Mouse (Mus musculus) activated CD4-positive, CD25-positive, alpha-beta regulatory T cell, adult 4 months (primary cell): ENCODE data around the gene Clasp1. TPM values are rescaled to one million over a fixed set of nuclear protein-coding genes. Genes with fewer than 3 reads are reported as not detected.
"Not testable (repeated sequence)": the region's sequence is repeated elsewhere in the genome, so short reads cannot be mapped to it uniquely, and the experiment has no call there.

Experiments used
- ATAC-seq: one replicate; pipeline ENCODE4 v1.8.0; 2017
- polyA plus RNA-seq, 2 experiments: library from polyadenylated mRNA; unstranded; fragments of 100-300 nt; shearing (Covaris generic); gene quantifications; one replicate each; pipeline ENCODE4 v1.2.1; 2017

Clasp1 gene
- polyA plus RNA-seq, 2 experiments from 2014 or later, result 36.6 to 44.9 TPM

DNA sequence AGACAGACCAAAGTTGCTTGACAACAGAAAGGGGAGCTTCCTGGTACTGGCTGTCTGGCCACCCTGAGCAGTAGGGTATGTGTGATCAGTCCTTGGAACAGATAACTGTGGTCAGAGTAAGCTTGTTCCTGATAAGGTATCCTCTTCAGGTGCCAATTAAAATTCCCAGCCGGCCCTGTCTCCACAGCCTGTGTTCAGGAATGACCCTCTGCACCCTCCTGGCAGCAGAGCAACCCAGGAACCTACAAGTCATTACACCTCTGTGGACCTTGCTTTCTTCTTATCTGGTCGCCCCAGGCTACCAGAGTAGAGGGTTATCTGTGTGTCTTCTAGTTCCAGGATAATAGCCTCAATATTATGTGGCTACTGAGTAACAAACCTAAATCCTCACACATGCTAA, 206.5 kb downstream of the Clasp1 start:
- no peak for ATAC-seq

DNA sequence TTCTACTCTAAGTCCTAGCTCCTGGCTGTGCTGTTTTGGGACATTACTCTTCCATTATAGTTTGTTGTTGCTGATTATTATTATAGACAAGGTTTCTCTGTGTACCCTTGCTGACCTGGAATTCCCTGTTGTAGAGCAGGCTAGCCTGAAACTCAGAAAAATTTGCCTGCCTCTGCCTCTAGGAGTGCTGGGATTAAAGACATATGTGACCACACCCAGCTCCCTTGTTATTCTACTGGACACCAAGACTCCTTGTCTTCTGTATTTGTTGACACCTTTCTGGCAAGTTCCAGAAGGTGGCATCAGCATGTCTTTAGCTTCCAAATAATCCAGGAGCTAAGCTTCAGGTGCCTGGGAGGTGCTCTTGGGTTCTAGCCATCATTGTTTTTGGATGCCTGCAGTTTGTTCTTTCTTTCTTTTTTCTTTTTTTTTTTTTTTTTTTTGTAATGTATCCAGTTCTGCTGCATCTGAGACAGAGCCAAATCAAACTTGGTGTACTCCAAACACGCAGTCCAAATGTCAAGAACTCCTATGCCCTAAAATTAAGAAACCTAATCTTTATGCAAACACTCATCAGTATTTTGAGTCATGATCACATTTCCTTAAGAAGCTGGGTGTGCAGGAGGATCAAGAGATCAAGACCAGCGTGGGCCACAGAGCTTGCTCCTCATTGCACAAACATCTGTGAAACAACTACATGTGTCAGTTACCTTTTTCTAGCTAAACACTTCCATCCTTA, 208.8 kb downstream of the Clasp1 start:
- ATAC-seq, result no peak

DNA sequence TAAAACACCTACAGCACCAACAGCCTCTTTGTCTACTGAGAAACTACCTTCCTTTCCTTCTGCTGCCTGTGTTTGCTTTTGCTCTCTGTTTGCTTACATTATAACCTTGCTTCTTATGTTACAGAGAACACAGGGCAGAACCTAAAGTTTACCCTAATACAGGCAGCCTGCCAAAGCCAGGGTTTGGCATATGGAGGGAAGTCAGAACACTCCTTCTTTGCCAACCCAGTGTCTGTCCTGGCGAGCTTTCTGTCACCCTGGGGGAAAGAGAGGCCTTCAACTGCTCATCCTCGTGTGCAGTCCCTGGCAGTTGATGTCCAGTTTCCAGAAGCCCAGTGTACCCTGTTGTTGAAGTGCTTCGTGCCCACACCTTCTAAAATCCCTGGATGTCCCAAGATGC, 209.5 kb downstream of the Clasp1 start:
- no peak for ATAC-seq

DNA sequence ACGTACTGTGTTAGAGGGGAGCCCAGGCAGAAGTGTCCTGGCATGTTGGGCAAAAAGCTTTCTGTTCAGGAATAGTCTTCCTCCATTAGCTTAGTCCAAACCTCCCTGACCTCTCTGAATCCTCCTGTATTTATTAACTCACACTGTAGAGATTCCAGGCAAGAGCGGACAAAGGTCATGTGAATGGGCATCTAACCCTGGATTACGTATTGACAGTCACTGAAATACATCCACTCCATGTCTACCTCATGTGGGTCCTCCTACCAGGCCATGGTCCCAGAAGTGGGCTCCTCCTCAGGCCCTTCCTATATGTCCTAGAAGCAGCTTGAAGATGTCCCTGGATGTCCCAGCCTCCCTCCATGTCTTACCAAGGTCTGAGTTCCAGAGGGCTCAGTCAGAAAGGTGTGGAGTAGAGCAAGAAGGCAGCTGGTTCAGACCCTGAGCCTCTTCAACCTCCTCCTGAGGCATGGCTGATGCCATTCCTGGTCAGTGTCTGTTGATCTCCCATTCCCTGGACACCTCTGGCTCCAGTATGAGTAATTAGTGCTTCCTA, 224.8 kb downstream of the Clasp1 start:
- ATAC-seq, result no peak

DNA sequence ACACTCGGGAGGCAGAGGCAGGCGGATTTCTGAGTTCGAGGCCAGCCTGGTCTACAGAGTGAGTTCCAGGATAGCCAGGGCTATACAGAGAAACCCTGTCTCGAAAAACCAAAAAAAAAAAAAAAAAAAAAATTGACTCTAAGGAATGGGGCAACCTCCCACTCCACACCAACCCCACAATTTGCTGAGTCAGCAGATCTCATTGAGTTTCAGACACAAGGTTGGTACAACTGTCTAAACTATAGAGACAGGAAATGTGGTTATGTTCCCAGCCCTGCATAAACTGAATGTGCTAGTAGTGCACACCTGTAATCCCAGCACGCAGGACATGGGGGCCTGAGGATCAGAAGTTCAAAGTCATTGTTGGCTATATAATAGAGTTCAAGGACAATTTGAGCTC, 232.2 kb downstream of the Clasp1 start:
- ATAC-seq, result not testable (repeated sequence)

DNA sequence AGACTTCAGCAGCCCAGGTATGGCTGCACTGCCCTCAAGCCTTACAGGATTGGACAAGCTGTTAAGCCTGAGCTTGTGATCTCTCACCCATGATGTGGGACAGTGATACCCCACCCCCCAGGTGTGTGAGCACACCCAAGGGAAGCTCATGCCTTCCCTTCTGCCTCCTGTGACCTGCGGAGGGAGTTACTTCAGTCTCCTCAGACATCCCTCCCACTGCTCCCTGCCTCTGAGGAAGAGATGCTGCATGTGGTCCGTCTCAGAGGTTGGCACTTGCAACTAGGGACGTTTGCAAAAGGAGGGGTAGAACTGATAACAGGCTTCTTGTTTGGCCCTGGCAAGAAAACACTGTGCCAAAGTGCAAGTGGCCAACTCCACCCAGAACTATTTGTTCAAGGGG, 234.0 kb downstream of the Clasp1 start:
- no peak for ATAC-seq

DNA sequence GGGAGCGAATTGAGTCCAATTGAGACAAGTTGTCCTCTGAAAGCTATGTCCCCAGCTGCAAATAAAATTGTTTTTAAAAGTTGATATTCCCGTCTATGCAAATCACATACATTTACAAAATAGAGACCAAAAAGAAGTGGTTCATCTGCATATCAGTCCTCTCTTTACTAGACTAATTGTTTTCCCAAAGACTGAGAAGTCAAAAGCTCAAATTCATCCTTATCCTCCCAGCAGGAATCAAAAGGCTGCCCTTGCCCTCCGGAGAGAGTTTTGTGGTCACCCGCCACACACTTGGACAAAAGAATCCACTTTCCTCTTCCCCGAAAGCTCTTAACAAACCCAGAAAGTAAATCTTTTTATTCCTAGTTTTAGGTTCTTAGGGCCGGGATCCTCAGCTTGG, 236.6 kb downstream of the Clasp1 start:
- no peak for ATAC-seq

DNA sequence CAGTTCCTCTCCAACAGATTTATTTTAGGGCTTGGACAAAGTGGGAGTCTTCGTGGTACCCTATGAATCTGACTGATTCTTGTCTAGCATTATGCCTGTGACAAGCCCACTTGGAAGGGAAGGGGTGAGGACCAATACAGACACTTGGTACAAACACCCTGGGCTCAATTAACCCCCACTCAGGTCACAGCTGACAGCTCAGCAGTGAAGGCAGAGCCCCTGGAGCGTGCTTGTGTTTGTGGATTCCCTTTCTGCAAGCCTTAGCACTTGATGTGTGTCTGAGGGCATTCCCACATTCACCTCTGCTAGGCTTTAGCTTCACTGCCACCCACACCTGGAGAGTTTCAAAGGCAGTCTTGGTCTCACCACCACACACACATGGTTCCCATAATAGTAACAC, 237.1 kb downstream of the Clasp1 start:
- no peak for ATAC-seq

DNA sequence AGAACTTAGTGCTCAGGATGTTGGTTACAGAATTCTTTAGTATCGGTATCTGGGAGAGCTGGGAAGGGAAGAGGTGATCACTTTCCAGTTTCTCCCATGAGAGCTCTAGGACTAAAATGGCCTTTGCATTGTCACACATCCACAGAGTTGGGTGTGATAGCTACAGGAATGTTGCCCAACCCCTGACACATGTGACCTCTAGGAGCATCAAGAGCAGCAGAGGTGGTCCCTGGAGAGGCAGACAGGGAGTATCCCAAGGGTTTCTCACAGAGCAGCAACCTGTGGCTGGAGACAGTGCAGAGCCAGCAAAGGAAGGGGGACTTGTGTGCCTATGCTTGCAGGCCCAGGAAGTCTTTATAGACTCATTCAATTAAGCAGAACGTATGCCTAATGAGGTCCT, 237.6 kb downstream of the Clasp1 start:
- ATAC-seq, result no peak

DNA sequence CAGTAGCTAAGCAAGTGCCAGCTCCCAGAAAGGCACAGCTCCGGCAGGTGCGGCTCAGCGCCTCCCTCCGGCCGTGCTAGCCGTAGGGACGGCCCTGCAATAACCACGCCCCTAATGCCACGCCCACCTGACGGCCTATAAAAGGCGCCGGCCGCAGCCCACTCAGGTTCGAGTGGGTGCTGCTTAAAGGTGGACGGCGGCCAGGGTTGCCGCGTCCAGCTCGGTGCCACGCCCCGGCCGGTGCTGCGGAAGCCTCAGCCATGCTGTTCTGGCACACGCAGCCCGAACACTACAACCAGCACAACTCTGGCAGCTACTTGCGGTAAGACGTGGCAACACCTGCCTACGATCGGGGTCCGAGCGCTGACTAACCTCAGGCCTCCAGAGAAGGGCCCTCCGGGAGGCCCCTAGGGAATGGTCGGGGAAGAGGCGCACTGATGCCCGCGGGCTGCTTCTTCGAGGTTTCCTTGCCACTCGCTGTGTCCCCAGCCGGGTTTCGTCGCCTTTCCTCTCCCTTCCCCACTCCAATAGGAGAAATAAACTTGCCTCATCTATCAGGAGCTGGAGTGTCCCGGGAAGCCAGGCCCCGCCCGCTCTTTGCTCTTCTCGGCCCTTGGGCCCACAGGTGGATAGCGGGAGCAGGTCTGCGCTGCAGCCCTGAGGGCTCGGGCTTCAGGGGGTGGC, 239.1 kb downstream of the Clasp1 start, which contains the start of gene Tfcp2l1:
Gene Tfcp2l1, plus strand, starts transcription at position 165 of the 684 bp plus-strand sequence.
- no peak for ATAC-seq

DNA sequence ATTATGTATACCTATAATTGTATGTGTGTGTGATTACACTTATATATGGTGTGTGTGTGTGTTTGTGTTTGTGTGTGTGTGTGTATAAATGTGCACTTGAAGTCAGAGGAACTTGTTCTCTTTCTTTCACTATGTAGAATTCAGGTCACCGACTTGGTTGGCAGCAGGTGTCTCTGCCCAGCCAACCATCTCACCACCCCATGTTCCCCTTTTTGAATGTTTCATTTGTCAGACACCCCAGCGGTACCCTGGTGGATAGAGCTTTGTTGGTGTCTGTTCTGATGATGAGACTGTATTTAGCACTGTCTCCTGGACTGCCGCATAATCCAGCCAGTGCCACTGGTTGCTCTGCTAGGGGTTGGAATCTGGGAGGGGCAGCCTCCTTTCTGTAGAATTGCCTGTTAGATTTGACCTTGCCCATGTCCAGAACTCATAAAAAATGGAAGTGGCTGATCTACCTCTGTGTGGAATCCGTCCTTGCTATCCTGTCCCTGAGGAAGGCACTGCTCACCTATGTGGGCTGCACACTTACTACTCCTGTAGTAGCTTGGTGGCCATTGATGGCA, 244.6 kb downstream of the Clasp1 start:
- ATAC-seq, result no peak

DNA sequence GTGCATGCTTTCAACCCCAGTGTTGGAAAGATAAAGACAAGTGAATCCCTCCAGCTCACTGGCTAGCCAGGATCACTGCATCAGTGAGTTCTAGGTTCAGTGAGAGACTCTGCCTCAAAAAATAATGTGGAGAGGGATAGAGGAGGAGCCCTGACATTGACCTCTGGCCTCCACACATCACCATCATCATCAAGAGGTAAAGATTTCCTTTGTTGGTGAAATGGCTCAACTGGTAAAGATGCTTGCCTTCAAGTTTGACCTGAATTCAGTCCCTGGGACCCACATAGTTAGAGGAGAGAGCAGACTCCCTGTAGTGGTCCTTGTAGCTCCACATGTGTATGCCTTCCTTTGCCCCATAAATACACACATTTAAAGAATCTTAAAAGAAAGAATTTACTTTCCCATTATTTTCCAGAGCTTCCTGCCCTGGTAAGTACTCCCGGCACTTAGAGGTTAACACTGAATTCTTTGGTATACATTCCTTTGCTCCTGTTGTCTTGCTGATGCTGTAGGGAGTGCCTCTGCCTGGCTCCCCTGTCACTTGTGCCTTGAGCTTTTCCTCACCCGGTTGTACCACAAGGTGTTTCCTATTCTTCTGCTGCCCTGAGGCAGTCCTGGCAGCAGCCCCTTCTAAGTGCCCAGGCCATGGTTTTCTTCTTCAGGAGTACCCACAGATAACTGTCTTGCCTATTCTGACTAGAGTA, 253.6 kb downstream of the Clasp1 start:
- ATAC-seq, result no peak

DNA sequence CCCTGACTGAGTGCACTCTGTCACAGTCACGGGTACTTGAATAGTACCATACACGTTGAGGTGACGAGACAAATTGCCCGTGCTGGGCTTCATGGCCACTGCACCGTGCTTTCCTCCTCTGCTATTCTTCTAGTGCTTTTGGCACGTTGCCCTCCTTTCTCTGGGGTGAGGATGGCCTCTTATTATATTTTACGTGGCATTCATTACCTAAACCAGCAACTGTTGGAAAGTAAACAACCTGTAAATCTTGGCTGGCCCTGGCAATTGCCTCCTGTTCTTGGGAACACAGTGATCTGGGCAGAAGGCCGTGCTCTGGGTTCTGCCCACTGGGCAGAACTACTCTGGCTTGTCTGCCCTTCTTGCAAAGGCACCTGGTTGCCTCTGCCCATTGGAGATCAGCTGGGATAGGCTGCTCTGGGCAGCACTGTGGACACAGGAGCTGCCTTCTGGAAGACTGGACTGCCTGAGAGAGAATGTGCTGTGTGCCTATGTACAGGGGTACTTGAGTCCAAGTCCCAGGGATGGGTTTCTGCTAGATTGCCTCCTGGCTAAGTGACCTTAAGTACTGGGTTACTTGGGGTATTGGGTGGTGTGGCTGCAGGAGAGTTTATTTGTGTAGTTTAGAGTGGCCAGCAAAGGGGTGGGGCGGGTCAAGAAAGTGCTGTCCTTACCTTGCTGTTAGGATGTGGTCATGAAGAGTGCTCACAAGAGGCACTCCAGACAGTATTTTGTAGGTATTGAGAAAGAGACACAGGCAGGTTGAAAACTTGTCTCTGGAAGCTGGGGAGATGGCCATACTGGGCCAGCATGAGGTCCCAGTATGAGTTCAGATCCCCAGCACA, 254.5 kb downstream of the Clasp1 start:
- ATAC-seq, result no peak

DNA sequence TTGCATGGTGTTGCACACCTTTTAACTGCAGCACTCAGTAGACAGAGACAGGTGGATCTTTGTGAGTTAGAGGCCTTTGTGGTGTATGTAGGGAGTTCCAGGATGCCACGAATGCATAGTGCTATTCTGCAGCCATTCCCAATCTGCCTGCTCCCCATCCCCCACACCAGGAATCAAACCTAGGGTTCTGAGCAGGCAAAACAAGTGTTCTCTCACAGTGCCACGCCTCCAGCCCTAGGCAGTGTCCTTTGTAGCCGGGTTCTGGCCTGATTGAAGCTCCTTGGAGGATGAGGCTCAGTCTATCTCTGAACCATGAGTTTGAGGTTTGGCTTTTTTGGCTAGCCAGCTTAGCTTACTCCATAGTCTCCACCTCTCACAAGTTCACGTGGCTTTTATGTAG, 256.8 kb downstream of the Clasp1 start:
- no peak for ATAC-seq

DNA sequence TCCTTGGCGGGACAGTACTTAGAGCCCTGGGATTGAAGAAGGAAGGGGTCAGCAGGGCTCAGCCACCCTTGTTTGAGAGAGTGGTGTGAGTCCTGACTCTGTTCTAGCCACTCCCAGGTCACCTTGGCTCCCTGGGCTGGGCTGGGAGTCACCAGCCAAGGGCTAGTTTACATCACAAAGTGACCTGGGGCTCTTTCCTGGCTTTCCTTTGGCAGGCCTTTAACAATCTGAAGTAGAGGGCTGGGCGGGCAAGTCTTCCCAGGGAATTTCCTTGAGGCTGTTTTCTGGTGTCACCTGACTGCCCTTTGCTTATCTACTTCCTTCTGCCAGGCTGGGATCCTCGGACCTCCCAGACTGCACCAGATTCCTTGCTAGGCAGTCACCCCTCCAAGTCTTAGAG, 259.2 kb downstream of the Clasp1 start:
- ATAC-seq, result no peak

DNA sequence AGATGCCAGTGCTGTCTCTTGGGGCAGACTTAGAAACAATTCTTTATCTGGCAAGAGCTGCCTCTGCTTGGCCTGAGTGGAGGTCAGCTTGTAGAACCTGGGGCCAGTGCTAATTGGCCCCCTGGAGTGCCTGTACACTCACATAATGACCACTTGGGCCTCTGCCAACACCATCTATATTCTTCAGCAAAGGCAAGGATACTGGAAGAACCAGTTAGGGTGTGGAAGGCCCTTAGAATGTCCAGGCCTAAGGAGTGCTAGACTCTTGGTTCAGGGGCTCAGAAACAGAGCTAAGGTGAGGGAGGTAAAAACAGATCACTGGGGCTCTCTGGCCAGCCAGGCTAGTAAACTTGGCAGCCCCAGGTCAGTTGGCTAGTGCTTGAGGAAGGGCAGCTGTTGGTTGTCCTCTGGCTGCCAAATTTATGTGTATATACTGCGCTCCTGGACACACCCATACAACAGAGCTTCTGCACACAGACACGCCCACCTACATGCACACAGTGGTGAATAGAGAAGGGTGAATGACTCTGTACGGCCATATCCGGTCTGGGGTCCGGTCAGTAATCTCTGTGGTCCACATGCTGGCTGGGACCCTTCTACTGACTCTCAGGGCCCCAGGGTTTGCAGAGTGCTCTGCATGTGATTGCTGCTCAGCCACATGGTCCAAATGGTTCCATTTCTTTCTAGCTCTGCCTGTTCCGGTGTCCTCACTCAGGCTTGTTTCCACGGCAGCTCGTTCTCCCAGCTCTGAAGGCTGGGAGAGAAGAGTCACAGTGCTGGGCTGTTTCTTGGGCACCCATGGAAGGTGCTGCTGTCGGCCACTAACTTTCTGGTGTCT, 261.3 kb downstream of the Clasp1 start:
- no peak for ATAC-seq

DNA sequence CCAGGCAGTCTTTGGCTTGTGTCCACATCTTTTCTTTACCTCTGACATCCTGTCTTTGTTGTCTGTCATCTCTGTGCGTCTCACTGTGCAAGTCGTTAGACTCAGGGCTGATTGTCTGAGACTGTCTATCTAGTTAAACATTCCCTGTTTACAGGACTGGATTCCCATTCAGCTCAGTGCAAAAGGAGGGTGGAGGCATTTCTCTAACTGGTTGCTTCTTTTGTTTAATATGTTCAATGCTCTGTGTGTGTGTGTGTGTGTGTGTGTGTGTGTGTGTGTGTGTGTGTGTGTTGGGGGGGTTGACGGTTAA, 261.9 kb downstream of the Clasp1 start:
- no peak for ATAC-seq

DNA sequence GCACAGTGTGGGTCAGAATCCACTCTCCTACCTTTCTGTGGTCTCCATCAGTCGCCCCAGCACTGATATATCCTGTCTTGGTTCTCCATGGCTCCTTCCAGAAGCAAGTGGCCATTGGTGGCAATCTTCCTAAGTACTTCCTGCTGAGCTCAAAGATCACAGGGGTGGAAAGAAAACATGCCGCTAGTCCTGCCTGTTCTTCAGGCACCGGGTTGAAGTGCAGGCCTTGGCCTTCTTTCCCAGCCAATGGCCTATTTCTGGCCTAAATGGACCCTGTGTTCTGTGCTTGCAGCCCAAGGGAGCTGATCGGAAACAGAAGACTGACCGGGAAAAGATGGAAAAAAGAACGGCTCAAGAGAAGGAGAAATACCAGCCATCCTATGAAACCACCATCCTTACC, 269.9 kb downstream of the Clasp1 start:
- ATAC-seq, result no peak

DNA sequence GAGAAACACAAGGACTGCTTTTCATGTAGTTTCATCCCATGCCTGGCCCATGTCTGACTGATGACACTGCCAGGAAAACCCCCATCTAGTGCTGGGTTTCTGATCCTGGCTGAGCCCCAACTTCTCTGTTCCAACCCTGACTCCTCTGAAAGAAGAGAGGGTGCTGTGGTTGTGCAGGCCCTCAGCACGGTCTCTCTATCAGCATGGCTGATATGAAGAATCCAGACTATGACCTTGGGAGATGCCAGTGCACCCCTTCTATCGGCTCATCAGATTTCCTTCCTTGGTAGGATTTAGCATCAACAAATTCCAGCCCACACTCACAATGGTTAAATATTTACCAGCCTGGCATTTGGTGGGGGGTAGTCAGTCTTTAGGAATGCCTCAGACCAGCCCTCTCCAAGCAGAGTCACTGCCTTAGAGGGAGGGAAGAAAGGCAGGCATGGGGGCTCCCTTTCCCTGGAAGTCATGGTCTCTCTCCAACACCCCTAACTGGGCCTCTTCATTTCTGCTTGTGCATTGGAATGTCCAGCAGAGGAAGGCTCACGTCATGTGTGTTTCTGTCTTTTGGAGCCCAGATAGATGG, 272.1 kb downstream of the Clasp1 start:
- no peak for ATAC-seq
